In the genomic region with DNA sequence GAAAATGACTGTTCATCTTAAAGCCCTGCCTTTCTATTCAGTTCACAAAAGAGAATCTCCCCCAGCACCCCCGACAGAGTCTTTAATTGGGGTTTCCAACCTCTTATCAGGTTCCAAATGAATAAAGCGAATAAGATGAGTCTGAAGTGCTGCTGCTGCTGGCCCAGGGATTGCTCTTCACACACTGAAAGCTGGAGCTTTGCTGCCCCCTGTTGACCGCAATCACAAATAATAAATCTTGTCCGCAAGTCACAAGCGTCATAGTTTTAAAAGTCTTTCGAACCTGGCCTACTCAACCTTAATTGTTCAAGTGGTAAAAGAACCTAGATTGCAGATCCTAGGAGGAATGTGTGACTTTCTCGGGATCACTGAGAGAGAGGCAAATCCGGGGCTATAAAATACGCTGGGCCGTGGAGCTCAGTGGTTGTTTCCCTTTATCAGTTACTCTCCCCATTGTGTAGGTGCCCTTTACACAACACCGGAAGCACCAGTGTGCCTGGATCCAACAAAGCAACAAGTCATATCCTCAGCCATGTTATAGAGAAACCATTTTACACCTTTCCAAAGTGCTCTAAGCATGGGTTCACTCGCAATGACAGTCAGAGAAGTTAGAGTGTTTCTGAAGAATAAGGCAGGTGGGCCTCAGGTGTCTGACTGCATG, we compare ENCODE assay signal across 8 mouse cellular contexts. TPM values are rescaled to one million over a fixed set of nuclear protein-coding genes. Genes with fewer than 3 reads are reported as not detected.
DNase-seq lines count a peak whose midpoint lies in the region; ATAC-seq lines count a peak whose summit lies in the region.

No protein-coding gene starts in this region.

- no peaks in the 10 kb centered on the region for H3K9me3 ChIP-seq in kidney, embryonic 14.5 days (ENCODE audit: control insufficient read depth, low read length)
- no peaks in the 10 kb centered on the region for H3K9me3 ChIP-seq in liver, embryonic 11.5 days (ENCODE audit: control insufficient read depth, low read length)

- no peak overlapping the region for H3K27ac ChIP-seq in kidney, embryonic 14.5 days (ENCODE audit: low read depth, low read length)
- H3K27ac ChIP-seq in liver, embryonic 11.5 days (ENCODE audit: low read depth, low read length), result no peak overlapping the region

- no peak overlapping the region for H3K9ac ChIP-seq in kidney, embryonic 14.5 days (ENCODE audit: low read depth, low read length)
- no peak overlapping the region for H3K9ac ChIP-seq in liver, embryonic 11.5 days (ENCODE audit: low read depth, low read length)

- H3K4me2 ChIP-seq in kidney, embryonic 14.5 days (replicated peaks; ENCODE audit: low read depth, low read length), result no peak overlapping the region; the same call in 1 of the 2 replicates
- no peak overlapping the region for H3K4me2 ChIP-seq in liver, embryonic 11.5 days

- ATAC-seq in kidney, embryonic 14.5 days (ENCODE audit: low FRiP score, low TSS enrichment), result no peak
- no peak for ATAC-seq in liver, embryonic 11.5 days (replicated peaks; ENCODE audit: low FRiP score)

- H3K4me3 ChIP-seq in kidney, embryonic 14.5 days (ENCODE audit: low read length), result no peak overlapping the region
- H3K4me3 ChIP-seq in liver, embryonic 11.5 days (ENCODE audit: low read depth, low read length), result no peak overlapping the region

- H3K4me1 ChIP-seq in kidney, embryonic 14.5 days (ENCODE audit: control insufficient read depth, insufficient read depth, low read length), result no peaks in the 10 kb centered on the region
- peaks cover 7% of the 10 kb centered on the region; the same call in 1 of the 2 replicates for H3K4me1 ChIP-seq in liver, embryonic 11.5 days (replicated peaks; ENCODE audit: control insufficient read depth, insufficient read depth, low read length)

- no peaks in the 10 kb centered on the region for H3K27me3 ChIP-seq in kidney, embryonic 14.5 days (ENCODE audit: control insufficient read depth, insufficient read depth, low read length)
- no peaks in the 10 kb centered on the region for H3K27me3 ChIP-seq in liver, embryonic 11.5 days (replicated peaks; ENCODE audit: control insufficient read depth, insufficient read depth, low read length)
- H3K27me3 ChIP-seq in splenic B cell, adult 2 months (ENCODE audit: control insufficient read depth, insufficient read depth, low read length, poor library complexity, severe bottlenecking), result no peaks in the 10 kb centered on the region

- H3K36me3 ChIP-seq in kidney, embryonic 14.5 days (ENCODE audit: control insufficient read depth, insufficient read depth, low read length), result no peaks in the 10 kb centered on the region
- H3K36me3 ChIP-seq in liver, embryonic 11.5 days (ENCODE audit: control insufficient read depth, insufficient read depth, low read length), result no peaks in the 10 kb centered on the region
- H3K36me3 ChIP-seq in splenic B cell, adult 2 months (ENCODE audit: control insufficient read depth, insufficient read depth, low read length, poor library complexity, severe bottlenecking), result no peaks in the 10 kb centered on the region

- WGBS in kidney, embryonic 14.5 days, result 26% methylated on average over 12 of the region's 12 CpGs
- WGBS in liver, embryonic 11.5 days, result 28% methylated on average over 12 of the region's 12 CpGs

- peak; percentile 45 for DNase-seq in kidney, adult 11 months
- DNase-seq in embryo, embryonic 10 days (ENCODE audit: low spot score), result peak; percentile 87
- peak; percentile 62 to 77 for DNase-seq in gastrocnemius, postnatal 4 days (ENCODE audit: low spot score in 2 of 2)
- peak; percentile 77 for DNase-seq in kidney, adult 9 months
- peak; percentile 53 for DNase-seq in liver, embryonic 11.5 days (ENCODE audit: low spot score)
- DNase-seq in neural tube, embryonic 10.5 days (ENCODE audit: extremely low spot score, low spot score), result peak; percentile 76
- peak; percentile 87 for DNase-seq in splenic B cell, adult 2 months (ENCODE audit: low read depth, low spot score)

RNA-seq across cellular contexts. Expression of gene Prep, which starts 21.6 kb away (rescaled TPM):
- polyA plus RNA-seq in kidney, embryonic 14.5 days (2014; fragmentation: Nextera tagmentation; extraction: Ambion mirVana), result 12.1 and 23.8 TPM in 2 replicates
- total RNA-seq in gastrocnemius, postnatal 4 days (2021), result 10 to 100 TPM; 14.7 to 15.0 TPM
- polyA plus RNA-seq in liver, embryonic 11.5 days (2014; fragmentation: Nextera tagmentation; extraction: Ambion mirVana), result 22.1 and 27.7 TPM in 2 replicates
